Mouse (Mus musculus): ENCODE results near the gene Creld1.

GRCm38 (mm10) chr6:113501388-113502084 is 18.4 kb downstream of the Creld1 start, which contains the start of gene Prrt3:
- TF ChIP-seq JUND (conservative IDR thresholded peaks at IDR 0.05; ENCODE audit: low read depth, low read length) (no peak), BHLHE40 (IDR thresholded peaks at IDR 0.05; ENCODE audit: low read depth, low read length) (no peak)

Data from CH12.LX (cell line).